Mouse (Mus musculus): Measurements from ENCODE around the gene Nek10. TPM values are rescaled to one million over a fixed set of nuclear protein-coding genes. Genes with fewer than 3 reads are reported as not detected.
A peak's percentile ranks its signal among the peaks of the same experiment; 100 is the strongest.
"Not testable (repeated sequence)": the region's sequence is repeated elsewhere in the genome, so short reads cannot be mapped to it uniquely, and the experiment has no call there.

Nek10 gene
- polyA plus RNA-seq, 1 experiment, result 0.11 TPM

- Histone ChIP-seq H3K27ac (ENCODE audit: insufficient read depth, low read length) (no peak overlapping the region), H3K4me1 (ENCODE audit: control insufficient read depth, insufficient read depth, low read length) (no peaks in the 10 kb centered on the region), H3K4me3 (ENCODE audit: insufficient read depth, low read length) (no peak overlapping the region)
- TF ChIP-seq POLR2A (IDR thresholded peaks at IDR 0.05; ENCODE audit: low read depth, low read length) (no peak), CTCF (IDR thresholded peaks at IDR 0.05; ENCODE audit: borderline replicate concordance, insufficient read depth, low read length) (no peak)
These were observed 167.4 kb downstream of the Nek10 start for GRCm38 (mm10) chr14:14970633-14971032.

- H3K4me3 ChIP-seq (ENCODE audit: insufficient read depth, low read length), result no peak overlapping the region
- no peak overlapping the region for H3K27ac ChIP-seq (ENCODE audit: insufficient read depth, low read length)
- no peaks in the 10 kb centered on the region for H3K4me1 ChIP-seq (ENCODE audit: control insufficient read depth, insufficient read depth, low read length)
- TF ChIP-seq POLR2A (IDR thresholded peaks at IDR 0.05; ENCODE audit: low read depth, low read length) (no peak), CTCF (IDR thresholded peaks at IDR 0.05; ENCODE audit: borderline replicate concordance, insufficient read depth, low read length) (no peak)
These were observed 167.8 kb downstream of the Nek10 start for GRCm38 (mm10) chr14:14971056-14971455.

GRCm38 (mm10) chr14:14974156-14974555 is 170.9 kb downstream of the Nek10 start:
- Histone ChIP-seq H3K27ac (ENCODE audit: insufficient read depth, low read length) (no peak overlapping the region), H3K4me3 (ENCODE audit: insufficient read depth, low read length) (no peak overlapping the region), H3K4me1 (ENCODE audit: control insufficient read depth, insufficient read depth, low read length) (no peaks in the 10 kb centered on the region)
- TF ChIP-seq POLR2A (IDR thresholded peaks at IDR 0.05; ENCODE audit: low read depth, low read length) (no peak), CTCF (IDR thresholded peaks at IDR 0.05; ENCODE audit: borderline replicate concordance, insufficient read depth, low read length) (no peak)

- H3K27ac ChIP-seq (ENCODE audit: insufficient read depth, low read length), result not testable (repeated sequence)
These were observed 180.9 kb downstream of the Nek10 start for GRCm38 (mm10) chr14:14984106-14984505.

GRCm38 (mm10) chr14:14984710-14985647 is 181.8 kb downstream of the Nek10 start:
- H3K4me3 ChIP-seq (ENCODE audit: insufficient read depth, low read length), result no peak overlapping the region
- no peak overlapping the region for H3K27ac ChIP-seq (ENCODE audit: insufficient read depth, low read length)
- H3K4me1 ChIP-seq (ENCODE audit: control insufficient read depth, insufficient read depth, low read length), result no peaks in the 10 kb centered on the region
- TF ChIP-seq CTCF (IDR thresholded peaks at IDR 0.05; ENCODE audit: borderline replicate concordance, insufficient read depth, low read length), result peak; percentile 96
- no peak for TF ChIP-seq POLR2A (IDR thresholded peaks at IDR 0.05; ENCODE audit: low read depth, low read length)

More at GRCm38 (mm10) chr14:14984106-14984505, 180.9 kb downstream of the Nek10 start:
- H3K4me1 ChIP-seq (ENCODE audit: control insufficient read depth, insufficient read depth, low read length); H3K4me3 ChIP-seq (ENCODE audit: insufficient read depth, low read length): not testable (repeated sequence)

- TF ChIP-seq CTCF (IDR thresholded peaks at IDR 0.05; ENCODE audit: borderline replicate concordance, insufficient read depth, low read length) (no peak), POLR2A (IDR thresholded peaks at IDR 0.05; ENCODE audit: low read depth, low read length) (no peak)
- Histone ChIP-seq H3K4me1 (ENCODE audit: control insufficient read depth, insufficient read depth, low read length) (no peaks in the 10 kb centered on the region), H3K27ac (ENCODE audit: insufficient read depth, low read length) (no peak overlapping the region), H3K4me3 (ENCODE audit: insufficient read depth, low read length) (no peak overlapping the region)
These were observed 184.2 kb downstream of the Nek10 start for GRCm38 (mm10) chr14:14987403-14987802.

GRCm38 (mm10) chr14:14991642-14992041 is 188.4 kb downstream of the Nek10 start:
- no peak overlapping the region for H3K27ac ChIP-seq (ENCODE audit: insufficient read depth, low read length)

GRCm38 (mm10) chr14:15011408-15011807 is 208.2 kb downstream of the Nek10 start:
- TF ChIP-seq CTCF (IDR thresholded peaks at IDR 0.05; ENCODE audit: borderline replicate concordance, insufficient read depth, low read length) (no peak), POLR2A (IDR thresholded peaks at IDR 0.05; ENCODE audit: low read depth, low read length) (no peak)
- Histone ChIP-seq H3K27ac (ENCODE audit: insufficient read depth, low read length) (no peak overlapping the region), H3K4me1 (ENCODE audit: control insufficient read depth, insufficient read depth, low read length) (no peaks in the 10 kb centered on the region), H3K4me3 (ENCODE audit: insufficient read depth, low read length) (no peak overlapping the region)

More at GRCm38 (mm10) chr14:14991642-14992041, 188.4 kb downstream of the Nek10 start:
- H3K4me1 ChIP-seq (ENCODE audit: control insufficient read depth, insufficient read depth, low read length), result no peaks in the 10 kb centered on the region
- TF ChIP-seq CTCF (IDR thresholded peaks at IDR 0.05; ENCODE audit: borderline replicate concordance, insufficient read depth, low read length) (no peak), POLR2A (IDR thresholded peaks at IDR 0.05; ENCODE audit: low read depth, low read length) (no peak)
- no peak overlapping the region for H3K4me3 ChIP-seq (ENCODE audit: insufficient read depth, low read length)

- H3K27ac ChIP-seq (ENCODE audit: insufficient read depth, low read length), result no peak overlapping the region
- TF ChIP-seq POLR2A (IDR thresholded peaks at IDR 0.05; ENCODE audit: low read depth, low read length) (no peak), CTCF (IDR thresholded peaks at IDR 0.05; ENCODE audit: borderline replicate concordance, insufficient read depth, low read length) (no peak)
- no peaks in the 10 kb centered on the region for H3K4me1 ChIP-seq (ENCODE audit: control insufficient read depth, insufficient read depth, low read length)
- no peak overlapping the region for H3K4me3 ChIP-seq (ENCODE audit: insufficient read depth, low read length)
These were observed 211.6 kb downstream of the Nek10 start for GRCm38 (mm10) chr14:15014799-15015198.

GRCm38 (mm10) chr14:15030626-15031025 is 227.4 kb downstream of the Nek10 start:
- H3K4me3 ChIP-seq (ENCODE audit: insufficient read depth, low read length); H3K4me1 ChIP-seq (ENCODE audit: control insufficient read depth, insufficient read depth, low read length); H3K27ac ChIP-seq (ENCODE audit: insufficient read depth, low read length): not testable (repeated sequence)

GRCm38 (mm10) chr14:15034638-15035037 is 231.4 kb downstream of the Nek10 start:
- H3K4me3 ChIP-seq (ENCODE audit: insufficient read depth, low read length); H3K4me1 ChIP-seq (ENCODE audit: control insufficient read depth, insufficient read depth, low read length); H3K27ac ChIP-seq (ENCODE audit: insufficient read depth, low read length): not testable (repeated sequence)

Measured in embryonic fibroblast, embryonic 13.5 days (primary cell).